Mouse (Mus musculus): ENCODE data around the gene Ubn1. TPM values are rescaled to one million over a fixed set of nuclear protein-coding genes. Genes with fewer than 3 reads are reported as not detected.

Ubn1 gene
- polyA plus RNA-seq, 1 experiment, result 16.6 TPM

GRCm38 (mm10) chr16:5049182-5049773, 579 bp upstream of the Ubn1 start:
- no peak for TF ChIP-seq GATA1 (IDR thresholded peaks at IDR 0.05; ENCODE audit: low read length)

GRCm38 (mm10) chr16:5050251-5051110, 624 bp downstream of the Ubn1 start:
- TF ChIP-seq GATA1 (IDR thresholded peaks at IDR 0.05; ENCODE audit: low read length), result no peak

- TF ChIP-seq GATA1 (IDR thresholded peaks at IDR 0.05; ENCODE audit: low read length), result no peak
Measured at GRCm38 (mm10) chr16:5058114-5058513, 8.3 kb downstream of the Ubn1 start.

GRCm38 (mm10) chr16:5063472-5063871, 13.6 kb downstream of the Ubn1 start:
- TF ChIP-seq GATA1 (IDR thresholded peaks at IDR 0.05; ENCODE audit: low read length), result no peak

- no peak for TF ChIP-seq GATA1 (IDR thresholded peaks at IDR 0.05; ENCODE audit: low read length)
Measured at GRCm38 (mm10) chr16:5070321-5070720, 20.5 kb downstream of the Ubn1 start.

DNA sequence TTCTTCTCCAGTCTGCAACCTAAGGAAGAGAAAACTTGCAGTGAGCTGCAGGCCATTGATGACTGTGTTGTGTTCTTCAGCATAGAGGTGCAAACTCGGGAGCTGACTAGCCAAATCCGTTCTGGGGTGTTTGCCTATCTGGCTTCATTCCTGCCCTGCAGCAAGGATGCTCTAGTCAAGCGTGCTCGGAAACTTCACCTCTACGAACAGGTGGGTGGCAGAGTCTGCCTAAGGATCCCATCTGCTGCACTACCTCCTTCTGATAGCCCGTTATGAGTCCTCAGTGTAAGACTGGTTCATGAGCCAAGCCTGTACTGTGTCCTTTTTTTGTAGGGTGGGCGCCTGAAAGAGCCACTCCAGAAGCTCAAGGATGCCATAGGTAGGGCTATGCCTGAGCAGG, 22.1 kb downstream of the Ubn1 start:
- TF ChIP-seq GATA1 (IDR thresholded peaks at IDR 0.05; ENCODE audit: low read length), result no peak

DNA sequence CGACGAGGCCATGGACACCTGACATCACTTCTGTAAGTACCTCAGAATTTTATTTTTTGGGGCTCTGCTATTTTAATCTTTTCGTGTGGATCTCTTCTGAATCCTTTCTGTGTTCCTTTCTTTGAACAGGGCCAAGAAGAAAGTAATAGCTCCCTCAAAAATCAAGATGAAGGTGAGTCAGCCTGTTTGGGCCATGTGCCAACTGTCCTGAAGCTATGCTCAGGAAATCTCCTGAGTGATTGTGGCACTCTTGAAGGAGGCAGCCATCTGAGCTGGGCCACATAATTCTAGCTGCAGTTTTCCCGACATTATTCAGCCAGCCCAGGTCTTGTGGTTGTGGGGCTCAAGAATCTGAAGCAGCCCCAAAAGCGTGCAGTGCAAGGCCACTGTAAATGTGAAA, 24.5 kb downstream of the Ubn1 start:
- no peak for TF ChIP-seq GATA1 (IDR thresholded peaks at IDR 0.05; ENCODE audit: low read length)

DNA sequence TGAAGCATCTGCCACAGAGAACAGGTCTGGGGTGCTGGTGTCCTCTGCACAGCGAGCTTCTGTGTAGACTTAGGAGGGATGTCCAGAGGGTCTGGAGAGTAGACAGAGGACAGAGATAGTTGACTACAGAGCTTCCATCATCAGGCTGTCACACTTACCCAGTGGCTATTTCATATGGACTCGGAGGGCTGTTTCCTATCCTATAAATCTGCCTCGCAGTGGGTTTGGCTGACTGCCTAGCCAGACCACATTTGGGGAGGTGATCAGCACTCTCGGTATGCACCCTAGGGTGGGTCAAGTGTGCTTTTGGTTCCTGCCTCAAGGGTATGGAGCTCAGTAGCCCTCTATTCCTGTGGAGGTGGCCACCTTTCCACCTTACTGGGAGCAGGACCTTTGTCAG, 35.3 kb downstream of the Ubn1 start:
- no peak for TF ChIP-seq GATA1 (IDR thresholded peaks at IDR 0.05; ENCODE audit: low read length)

GRCm38 (mm10) chr16:5086179-5086578, 36.3 kb downstream of the Ubn1 start:
- no peak for TF ChIP-seq GATA1 (IDR thresholded peaks at IDR 0.05; ENCODE audit: low read length)

DNA sequence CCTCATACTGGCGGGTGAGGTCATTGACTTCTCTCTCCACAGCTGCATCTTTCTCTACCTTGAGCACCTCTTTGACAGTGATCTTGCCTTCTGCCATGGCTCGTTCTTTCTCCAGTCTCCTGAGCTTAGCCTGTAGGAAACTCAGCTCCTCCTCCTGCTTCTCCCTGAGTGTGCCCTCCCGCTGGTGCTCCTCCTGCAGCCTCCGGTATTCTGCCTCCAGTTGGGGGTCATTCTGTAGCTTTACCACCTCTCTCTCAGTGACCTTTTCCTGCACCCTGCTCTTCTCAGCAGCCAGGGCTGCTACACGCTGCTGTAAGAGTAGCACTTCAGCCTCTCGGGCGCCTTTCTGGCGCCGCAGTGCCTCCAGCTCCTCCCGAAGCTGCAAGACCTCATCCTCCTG, 39.2 kb downstream of the Ubn1 start:
- TF ChIP-seq GATA1 (IDR thresholded peaks at IDR 0.05; ENCODE audit: low read length), result no peak

DNA sequence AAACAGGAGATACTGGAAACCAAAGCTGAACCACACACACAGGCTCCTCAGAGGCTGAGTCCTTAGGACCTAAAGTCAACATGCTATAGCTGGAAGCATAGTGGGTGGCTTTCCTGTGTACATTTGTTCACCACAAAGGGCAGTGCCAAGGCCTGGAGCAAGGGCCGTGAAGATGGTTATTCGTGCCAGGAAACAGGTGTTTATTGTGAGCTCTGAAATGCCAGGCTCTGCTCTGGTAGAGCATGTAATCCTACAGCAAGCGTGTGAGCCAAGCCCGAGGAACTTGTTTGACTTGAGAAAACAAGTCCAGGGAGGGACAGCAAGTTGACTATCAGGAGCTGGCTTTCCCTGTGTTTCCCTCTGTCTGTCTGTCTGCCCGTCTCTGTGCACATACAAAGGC, 43.4 kb downstream of the Ubn1 start:
- TF ChIP-seq GATA1 (IDR thresholded peaks at IDR 0.05; ENCODE audit: low read length), result no peak

DNA sequence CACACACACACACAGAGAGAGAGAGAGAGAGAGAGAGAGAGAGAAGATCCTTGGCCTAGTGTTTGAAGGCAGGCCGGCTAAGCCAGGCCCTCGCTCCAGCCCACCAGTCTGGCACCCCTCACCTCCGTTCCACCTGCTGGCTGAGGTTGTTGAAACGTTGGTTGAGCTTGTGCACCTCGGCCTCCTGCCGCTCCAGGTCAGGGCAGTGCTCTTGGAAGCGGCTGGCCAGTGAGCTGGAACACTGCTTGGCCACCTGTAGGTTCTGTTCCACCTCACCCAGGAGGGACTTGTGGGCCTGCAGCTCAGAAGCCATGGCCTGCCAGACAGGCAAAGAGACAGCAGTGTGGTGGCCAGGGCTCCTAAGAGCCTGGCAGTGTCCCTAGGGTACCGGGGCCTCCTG, 46.6 kb downstream of the Ubn1 start:
- TF ChIP-seq GATA1 (IDR thresholded peaks at IDR 0.05; ENCODE audit: low read length), result no peak

- no peak for TF ChIP-seq GATA1 (IDR thresholded peaks at IDR 0.05; ENCODE audit: low read length)
Measured at GRCm38 (mm10) chr16:5101000-5101399, 51.1 kb downstream of the Ubn1 start.

DNA sequence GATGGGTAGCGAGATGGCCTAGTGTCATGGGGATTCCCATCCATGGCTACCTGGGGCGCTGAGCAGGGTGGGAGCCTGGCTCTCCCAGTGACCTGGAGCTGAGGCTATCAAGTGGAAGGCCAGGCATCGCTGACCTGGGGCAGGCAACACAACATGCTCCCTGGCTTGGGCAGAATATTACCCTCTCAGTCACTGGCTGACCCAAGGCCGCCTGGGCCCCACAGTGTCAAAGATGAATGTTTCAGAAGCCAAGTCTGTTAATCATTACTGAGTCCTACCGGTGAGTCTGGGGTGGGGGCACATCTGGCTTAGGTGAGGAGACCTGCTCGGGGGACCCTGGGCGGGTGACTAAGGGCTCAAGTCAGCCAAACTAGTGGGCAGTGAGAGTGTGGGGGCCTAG, 60.0 kb downstream of the Ubn1 start:
- TF ChIP-seq GATA1 (IDR thresholded peaks at IDR 0.05; ENCODE audit: low read length), result no peak

DNA sequence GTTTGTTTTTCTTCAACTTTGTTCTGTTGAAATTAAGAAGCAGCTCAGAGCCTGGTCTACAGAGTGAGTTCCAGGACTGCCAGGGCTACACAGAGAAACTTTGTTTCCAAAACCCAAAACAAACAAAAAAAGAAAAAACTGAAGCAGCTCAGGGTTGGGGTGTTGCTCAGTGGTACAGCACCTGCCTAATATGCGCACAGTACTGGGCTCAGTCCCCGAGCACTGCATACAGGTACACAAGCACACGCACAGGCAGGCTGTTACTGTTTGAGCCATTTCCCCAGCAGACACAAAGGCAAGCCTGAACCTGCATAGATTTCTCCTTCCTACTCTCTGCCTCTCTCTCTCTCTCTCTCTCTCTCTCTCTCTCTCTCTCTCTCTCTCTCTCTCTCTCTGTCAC, 61.2 kb downstream of the Ubn1 start:
- no peak for TF ChIP-seq GATA1 (IDR thresholded peaks at IDR 0.05; ENCODE audit: low read length)

DNA sequence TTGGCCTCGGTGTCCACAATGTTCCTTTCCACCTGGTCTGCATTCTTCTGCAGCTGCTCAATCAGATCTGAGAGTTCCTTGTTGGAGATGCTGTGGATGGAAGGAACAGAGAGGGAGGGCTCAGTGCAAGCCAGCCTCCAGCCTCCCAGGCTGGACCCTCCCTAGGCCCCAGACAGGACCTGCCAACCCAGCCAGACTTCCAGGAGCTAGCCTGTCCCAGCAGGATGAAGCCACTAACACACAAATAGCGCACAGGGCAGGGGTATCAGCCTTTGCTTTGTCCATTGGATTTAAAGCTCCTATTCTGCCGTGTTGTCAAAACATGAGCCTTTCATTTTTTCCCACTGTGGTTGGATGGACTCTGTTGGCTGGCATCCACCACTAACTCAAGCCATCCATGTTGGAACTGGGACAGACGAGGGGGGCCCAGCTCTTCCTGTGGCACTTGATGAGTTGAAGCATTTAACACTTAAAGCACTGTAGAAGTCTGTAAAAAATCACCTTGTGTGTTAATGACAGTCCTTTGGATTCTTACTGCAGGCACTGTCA, 63.2 kb downstream of the Ubn1 start:
- TF ChIP-seq GATA1 (IDR thresholded peaks at IDR 0.05; ENCODE audit: low read length), result no peak

DNA sequence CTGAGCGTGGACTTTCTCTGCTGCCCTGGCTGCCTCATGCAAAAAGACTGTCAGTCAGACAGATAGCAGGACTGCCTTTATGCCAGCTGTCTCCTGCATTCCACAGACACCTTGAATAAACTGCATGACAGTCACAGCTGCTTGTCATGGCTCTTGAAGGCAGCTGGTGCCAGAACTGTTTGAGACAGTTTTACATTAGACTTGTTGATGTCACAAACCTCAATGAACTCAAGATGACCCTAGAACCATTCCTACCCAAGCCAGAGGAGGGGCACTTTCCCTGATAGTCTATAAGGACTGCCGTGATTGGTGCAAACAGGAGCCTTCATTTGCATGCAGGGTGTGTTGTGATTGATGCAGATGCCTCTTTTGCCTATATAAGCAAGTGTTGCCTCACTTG, 63.7 kb downstream of the Ubn1 start:
- TF ChIP-seq GATA1 (IDR thresholded peaks at IDR 0.05; ENCODE audit: low read length), result no peak

Measured in G1E-ER4 (cell line).